Mouse (Mus musculus) left cerebral cortex, adult 9 months (tissue): Measurements from ENCODE around the gene Phf11c.
"Not testable (repeated sequence)": the region's sequence is repeated elsewhere in the genome, so short reads cannot be mapped to it uniquely, and the experiment has no call there.

Experiments
- DNase-seq, 2 experiments: peaks; one replicate each; pipeline ENCODE4 v3.0.0; 2022; ENCODE audit warnings: low spot score in 2 of 2

Gene Phf11c

DNA sequence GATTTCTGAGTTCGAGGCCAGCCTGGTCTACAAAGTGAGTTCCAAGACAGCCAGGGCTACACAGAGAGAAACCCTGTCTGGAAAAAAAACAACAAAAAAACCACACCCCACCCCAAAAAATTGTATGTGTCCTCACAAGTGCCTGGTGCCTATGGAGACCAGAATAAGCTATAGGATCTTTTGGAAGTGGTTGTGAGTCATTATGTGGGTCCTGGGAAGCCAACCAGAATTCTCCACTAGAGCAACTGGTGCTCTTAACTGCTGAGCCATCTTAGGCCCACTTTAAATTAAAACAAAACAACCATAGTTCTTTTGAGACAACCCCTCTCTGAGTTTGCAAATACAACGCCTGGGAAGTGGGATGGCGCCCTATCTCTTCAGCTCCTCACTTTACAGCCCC, at the start of gene Phf11c:
Gene Phf11c, minus strand, starts transcription at position 101 of the 400 bp plus-strand sequence.
- no peak for DNase-seq

GRCm38 (mm10) chr14:59441472-59441805, 46.3 kb upstream of the Phf11c start:
- DNase-seq: no peak

DNA sequence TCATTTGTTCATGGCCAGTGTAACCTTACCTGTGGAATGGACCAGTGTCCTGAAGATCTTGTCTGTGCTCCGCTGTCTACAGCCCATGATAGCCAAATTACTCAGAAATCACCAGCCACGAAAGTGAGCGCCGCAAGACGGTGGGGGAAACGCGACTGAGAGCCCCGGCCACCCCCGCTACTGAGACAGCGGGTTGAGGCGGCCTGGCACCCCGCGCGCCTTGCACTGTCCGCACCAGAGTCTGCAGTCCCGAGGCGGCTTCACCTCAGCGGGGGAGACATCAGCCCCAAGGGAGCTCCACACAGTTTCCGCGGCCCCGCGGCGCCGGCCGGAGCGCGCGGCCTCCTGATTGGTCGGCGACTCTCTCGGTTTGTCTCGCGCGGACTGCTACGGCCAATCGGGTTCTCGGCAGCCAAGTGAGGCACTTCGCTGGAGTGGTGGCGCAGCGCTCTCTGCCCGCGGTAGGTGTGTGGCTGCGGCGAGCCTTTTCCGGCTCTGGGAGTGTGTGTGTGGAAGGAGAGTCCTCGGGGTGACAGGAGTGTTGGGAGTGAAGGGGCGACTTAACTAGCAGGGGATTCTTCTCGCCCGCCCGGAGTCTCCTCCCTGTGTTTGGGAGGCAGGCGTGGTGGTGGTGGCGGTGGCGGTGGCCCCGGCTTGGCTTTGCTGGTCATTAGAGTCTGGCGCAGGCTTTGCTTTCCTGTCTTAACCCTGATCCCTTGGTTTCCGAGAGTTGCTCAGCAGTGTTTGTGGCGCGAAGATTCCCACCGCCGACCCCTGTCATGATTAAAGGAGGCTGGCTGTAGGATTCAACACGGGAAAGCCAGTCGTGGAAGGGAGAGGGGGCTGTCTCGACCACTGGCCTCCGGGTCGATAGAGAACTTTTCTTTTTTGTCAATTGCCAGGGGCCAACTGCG, 45.6 kb upstream of the Phf11c start, which contains the start of the genes Setdb2 and Cab39l:
Gene Setdb2, minus strand, starts transcription at position 327 of the 914 bp plus-strand sequence.
Gene Cab39l, plus strand, starts transcription at position 415 of the 914 bp plus-strand sequence.
- DNase-seq: peak; percentile 88 to 96

DNA sequence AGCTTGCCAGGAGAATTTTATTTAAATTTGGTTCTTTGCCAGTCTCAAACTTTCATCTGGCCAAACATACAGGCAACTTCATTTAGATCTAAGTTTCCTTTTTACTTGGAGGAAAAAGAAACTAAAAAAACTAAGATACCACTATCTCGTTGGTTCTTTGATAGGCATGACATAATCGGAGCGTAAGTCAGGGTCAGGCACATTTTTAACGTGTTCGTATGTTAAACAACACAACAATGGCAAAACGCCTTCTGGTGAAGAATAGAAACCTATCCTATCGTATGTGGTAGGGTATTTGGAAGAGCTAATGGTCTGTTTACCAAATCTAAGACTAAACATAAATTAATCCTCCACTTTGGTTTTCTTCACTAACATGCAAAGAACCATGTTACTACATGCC, 44.9 kb upstream of the Phf11c start:
- DNase-seq: no peak

- DNase-seq: no peak
These were observed 43.3 kb upstream of the Phf11c start for GRCm38 (mm10) chr14:59438505-59438904.

DNA sequence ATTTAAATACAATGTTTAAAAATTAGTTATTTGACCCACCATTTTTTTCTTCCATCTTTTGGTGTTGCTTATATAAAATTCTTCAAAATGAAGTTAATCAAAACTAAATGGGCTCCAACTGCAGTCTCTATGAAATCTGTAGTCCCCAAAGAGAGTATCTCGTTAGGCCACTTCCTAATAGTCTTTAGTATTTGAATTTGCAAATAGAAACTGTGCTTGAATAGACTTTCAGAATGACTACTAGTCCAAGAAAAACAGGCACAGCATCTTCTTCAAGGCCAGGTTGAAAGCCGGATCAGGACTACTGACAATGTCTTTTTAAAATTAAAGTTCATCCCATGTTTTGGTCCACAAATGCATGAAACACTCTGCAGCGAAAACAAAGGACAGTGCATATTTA, 42.2 kb upstream of the Phf11c start:
- DNase-seq: no peak

GRCm38 (mm10) chr14:59435206-59435605, 40.0 kb upstream of the Phf11c start:
- no peak for DNase-seq

- no peak for DNase-seq
These were observed 38.7 kb upstream of the Phf11c start for GRCm38 (mm10) chr14:59433902-59434301.

- DNase-seq: no peak
These were observed 35.4 kb upstream of the Phf11c start for GRCm38 (mm10) chr14:59430556-59430955.

DNA sequence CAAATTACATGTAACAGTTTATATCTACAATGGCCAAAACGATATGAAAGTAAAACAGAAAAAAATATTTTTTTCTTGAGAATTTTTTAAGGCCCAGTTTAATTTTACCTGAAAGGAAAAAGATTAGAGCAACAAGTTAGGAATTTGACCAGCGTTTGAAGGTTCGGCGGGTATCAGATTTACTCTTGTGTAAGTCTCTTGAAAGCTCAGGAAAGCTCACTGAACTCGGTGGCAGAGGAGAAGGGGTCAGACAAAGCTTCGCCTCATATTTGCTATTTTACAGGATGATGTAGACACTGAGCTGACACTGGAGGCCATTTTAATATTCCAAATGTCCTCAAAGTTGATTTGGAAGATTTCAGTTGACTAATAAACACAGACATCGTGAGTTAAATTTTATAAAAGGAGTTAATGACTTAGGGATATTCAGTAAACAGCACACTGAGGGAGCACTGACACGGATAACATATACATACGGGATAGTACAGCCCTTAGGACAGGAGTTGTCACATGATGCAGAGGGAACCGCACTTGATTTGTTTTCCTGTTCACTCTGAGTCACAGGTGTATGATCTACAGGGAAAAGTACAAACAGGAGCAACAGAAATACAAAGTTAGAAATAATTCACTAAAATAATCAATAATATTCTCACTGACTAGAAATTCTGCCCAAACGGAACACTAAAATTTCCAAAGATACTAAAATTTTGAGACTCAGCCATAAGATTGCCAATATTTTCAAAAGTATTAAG, 27.9 kb upstream of the Phf11c start:
- DNase-seq: no peak

GRCm38 (mm10) chr14:59418171-59418570, 23.0 kb upstream of the Phf11c start:
- no peak for DNase-seq

DNA sequence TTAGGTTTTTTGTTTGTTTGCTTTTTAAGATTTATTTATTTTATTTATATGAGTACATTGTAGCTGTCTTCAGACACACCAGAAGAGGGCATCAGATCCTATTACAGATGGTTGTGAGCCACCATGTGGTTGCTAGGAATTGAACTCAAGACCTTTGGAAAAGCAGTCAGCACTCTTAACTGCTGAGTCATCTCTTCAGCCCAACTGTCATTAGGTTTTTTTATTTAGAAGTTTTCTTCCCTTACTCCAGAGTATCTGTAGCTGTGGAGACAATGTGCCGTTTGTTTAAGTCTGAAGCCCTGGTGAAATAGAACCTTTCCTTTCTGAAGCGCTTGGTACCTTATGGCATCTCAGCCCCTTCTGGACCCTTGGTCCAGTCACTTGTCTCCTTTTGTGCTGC, 19.8 kb upstream of the Phf11c start:
- not testable (repeated sequence) for DNase-seq

DNA sequence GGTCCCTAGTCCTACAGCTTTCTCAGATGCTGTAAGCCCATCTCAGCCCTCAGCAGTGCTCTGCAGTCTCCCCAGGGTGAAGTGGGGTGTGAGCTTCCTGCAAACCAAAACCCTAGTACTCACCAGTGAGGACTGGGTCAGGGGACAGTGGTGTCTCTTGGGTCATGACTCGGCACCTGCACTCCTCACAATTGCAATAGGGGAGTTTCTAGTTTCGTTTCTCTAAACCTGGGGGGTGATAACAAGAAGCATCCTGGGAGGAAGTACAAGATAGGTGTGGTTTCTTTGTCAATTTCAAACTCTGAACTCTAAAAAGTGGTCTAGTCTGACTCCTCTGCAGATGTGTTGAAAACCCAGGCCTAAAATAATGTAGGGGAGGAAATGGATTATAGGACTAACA, 1.8 kb upstream of the Phf11c start:
- DNase-seq: no peak

DNA sequence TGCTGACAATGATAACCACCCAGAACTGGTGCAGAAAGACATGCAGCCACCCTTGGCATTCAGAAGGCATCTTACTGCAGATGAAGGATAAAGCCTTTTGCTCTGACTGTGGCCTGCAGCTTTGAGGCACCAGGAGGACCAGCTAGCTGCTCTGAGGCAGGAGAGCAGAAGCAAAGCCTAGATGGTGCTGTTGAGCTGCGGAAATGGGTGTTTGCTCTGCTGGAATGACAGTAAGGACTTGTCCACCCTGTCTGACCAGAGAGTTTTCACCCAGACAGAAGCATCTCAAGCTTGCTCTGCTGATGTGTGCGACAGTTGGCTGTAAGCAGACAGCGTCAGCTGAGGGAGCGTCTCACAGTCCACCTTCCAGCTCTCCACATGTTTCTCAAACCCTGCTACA, 5.0 kb downstream of the Phf11c start:
- peak in 1 of 2 experiments; percentile 59 for DNase-seq

- DNase-seq: no peak
These were observed 5.6 kb downstream of the Phf11c start for GRCm38 (mm10) chr14:59389532-59389931.

- no peak for DNase-seq
These were observed 24.7 kb downstream of the Phf11c start for GRCm38 (mm10) chr14:59370348-59371068.

- DNase-seq: no peak
These were observed 28.6 kb downstream of the Phf11c start for GRCm38 (mm10) chr14:59366386-59367105.

DNA sequence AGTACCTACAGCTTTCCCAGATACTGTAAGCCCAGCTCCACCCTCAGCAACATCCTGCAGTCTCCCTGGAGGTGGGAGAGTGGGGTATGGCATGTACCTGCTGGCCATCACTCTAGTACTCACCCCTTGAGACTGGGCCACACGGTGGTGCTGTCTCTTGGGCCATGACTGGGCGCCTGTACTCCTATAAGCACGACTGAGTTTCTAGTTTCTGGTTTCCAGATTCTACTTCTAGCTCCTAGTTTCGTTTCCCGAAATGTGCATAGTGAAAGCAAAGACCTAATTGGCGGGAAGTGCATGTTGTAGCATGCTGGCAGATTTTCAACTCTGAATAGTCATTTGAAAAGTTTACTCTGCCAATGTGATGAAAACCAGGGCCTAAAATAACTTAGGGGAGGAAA, 29.9 kb downstream of the Phf11c start, which contains the start of gene Phf11d:
Gene Phf11d, minus strand, starts transcription at position 227 of the 401 bp plus-strand sequence.
- peak in 1 of 2 experiments; percentile 8 for DNase-seq

- peak in 1 of 2 experiments; percentile 3 for DNase-seq
These were observed 54.0 kb downstream of the Phf11c start, which contains the start of gene Phf11b for GRCm38 (mm10) chr14:59341189-59341588. Gene Phf11b, minus strand, starts transcription at chr14:59341351.

GRCm38 (mm10) chr14:59339541-59339940, 55.6 kb downstream of the Phf11c start:
- no peak for DNase-seq

GRCm38 (mm10) chr14:59336056-59336455, 59.1 kb downstream of the Phf11c start:
- not testable (repeated sequence) for DNase-seq
